Mouse (Mus musculus) megakaryocyte progenitor cell, adult 5-6 weeks (primary cell): Measurements from ENCODE around the gene Spef1. TPM values are rescaled to one million over a fixed set of nuclear protein-coding genes. Genes with fewer than 3 reads are reported as not detected.
A peak's percentile ranks its signal among the peaks of the same experiment; 100 is the strongest.

Experiments
- ATAC-seq: replicated peaks from 2 replicates; pipeline ENCODE4 v1.8.0; 2016; ENCODE audit warnings: mild to moderate bottlenecking, moderate TSS enrichment, inconsistent platforms; ENCODE audit not compliant: poor library complexity
- total RNA-seq, 2 experiments: library from RNA; stranded (forward) in 1 of 2; stranded (reverse) in 1 of 2; fragments of 157-497, 149-512 nt in 1 of 2; fragments of 200-1000 nt in 1 of 2; gene quantifications; 2 replicates each; pipeline versions ENCODE4 v1.2.3 to v1.2.4; 2015 to 2017

Gene Spef1
- total RNA-seq, 2 experiments from 2014 or later: 0.72 to 2.0 TPM

DNA sequence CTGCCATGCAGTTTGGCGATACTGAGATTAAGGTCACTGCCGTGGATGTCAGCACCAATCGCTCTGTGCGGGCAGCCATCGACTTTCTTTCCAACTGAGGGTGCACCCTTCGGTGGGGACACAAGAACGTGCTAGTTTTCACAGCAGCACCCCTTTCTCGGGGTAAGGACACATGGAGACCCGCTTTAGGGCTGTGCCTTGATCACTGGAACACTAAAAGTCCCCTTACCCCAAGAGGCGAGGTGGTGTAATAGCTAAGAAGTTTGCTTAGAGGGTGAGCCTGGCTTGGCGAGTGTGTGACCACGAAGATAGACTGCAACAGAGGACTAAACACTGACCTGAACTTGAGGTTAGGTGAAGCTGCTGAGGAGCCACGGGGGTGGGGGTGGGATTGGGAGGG lies 42.0 kb downstream of the Spef1 start:
- no peak for ATAC-seq

DNA sequence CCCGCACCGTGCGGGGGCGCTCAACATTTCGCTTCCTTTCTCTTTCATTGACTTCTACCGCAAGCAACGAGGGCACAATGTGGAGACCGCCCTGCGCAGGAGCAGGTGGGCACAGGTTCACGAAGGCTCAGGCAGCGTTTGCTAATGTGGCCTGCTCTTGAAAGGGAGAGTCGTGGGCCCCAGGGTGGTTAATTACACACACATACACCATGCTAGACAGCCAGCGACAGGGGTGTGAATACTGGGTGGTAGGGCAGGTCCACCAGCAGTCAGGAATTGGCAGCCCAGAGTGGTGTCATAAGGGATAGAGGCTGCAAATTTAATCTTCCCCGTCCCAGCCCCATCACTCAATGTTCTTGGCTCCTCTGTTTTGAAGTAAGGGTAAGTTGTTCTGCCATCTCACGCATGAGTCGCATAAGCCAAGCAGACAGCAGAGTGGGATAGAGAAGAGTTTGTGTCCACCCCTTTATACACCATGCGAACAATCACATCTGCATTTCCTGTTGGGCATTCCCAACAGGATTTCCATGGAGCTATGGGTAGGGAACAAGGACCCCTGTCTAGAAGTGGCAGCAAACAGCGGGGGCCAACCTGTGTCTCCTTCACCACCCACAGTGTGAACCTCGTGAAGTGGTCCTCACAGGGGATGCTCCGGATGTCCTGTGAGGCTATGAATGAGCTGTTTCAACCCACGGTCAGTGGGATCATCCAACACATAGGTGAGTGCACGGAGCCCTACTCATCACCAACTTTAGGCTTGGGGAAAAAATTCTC lies 43.9 kb downstream of the Spef1 start:
- no peak for ATAC-seq

DNA sequence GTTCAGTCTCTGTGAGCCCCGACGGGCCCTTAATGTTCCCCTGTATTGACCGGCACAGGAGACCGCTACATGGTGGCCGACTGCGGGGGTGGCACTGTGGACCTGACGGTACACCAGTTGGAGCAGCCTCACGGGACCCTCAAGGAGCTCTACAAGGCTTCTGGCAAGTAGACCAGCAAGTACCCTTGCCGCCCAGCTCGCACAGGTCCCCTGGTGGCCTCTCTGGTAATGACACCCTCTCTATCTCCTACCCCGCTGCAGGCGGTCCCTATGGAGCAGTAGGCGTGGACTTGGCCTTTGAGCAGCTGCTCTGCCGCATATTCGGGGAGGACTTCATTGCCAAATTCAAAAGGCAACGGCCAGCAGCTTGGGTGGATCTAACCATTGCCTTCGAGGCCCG lies 44.5 kb downstream of the Spef1 start:
- ATAC-seq: peak; percentile 93

DNA sequence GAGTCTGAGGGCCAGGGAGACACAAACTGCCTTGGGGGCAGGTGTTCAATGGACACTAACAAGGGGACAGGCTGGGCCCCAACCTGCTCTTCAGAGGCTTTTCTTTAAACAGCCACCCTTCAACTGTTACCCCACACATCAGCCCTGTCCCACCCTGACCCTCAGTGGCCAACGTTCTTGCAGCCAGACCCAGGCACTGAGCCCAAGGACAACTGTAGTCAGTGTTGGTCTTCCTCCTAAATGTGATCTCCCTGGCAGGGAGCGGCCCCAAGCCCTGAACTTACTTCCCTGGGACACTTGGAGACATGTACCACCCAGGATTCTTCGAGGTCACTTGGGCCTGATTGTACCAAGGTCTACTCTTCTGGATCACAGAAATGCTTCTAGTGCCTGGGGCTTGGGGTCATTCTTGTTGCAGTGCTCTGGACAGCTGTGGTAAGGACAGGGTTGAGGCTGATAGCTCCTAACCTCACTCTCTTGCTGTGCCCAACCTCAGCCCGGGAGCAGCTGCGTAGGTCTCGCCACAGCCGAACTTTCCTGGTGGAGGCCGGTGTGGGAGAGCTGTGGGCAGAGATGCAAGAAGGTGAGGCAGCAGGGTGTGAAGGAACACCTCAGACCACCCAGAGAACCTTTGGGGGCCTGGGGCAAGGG lies 45.6 kb downstream of the Spef1 start:
- no peak for ATAC-seq

DNA sequence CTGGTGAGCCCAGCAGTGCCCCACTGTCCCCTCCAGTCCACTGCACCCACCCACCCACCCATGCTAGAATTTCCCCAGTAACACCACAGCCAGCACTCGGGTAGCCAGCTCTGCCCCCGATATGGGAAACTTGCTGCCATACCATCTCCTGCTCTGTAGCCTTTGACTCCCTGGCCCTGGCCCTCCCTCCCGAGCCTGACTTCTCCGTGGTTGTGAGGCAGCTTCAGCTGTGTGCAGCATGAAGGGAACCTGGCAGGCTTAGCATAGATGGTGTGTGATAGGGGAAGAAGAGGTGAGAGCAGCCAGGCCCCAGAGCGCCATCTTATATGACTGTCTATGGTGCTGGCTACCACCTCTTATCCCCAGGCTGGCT lies 46.6 kb downstream of the Spef1 start:
- ATAC-seq: no peak

DNA sequence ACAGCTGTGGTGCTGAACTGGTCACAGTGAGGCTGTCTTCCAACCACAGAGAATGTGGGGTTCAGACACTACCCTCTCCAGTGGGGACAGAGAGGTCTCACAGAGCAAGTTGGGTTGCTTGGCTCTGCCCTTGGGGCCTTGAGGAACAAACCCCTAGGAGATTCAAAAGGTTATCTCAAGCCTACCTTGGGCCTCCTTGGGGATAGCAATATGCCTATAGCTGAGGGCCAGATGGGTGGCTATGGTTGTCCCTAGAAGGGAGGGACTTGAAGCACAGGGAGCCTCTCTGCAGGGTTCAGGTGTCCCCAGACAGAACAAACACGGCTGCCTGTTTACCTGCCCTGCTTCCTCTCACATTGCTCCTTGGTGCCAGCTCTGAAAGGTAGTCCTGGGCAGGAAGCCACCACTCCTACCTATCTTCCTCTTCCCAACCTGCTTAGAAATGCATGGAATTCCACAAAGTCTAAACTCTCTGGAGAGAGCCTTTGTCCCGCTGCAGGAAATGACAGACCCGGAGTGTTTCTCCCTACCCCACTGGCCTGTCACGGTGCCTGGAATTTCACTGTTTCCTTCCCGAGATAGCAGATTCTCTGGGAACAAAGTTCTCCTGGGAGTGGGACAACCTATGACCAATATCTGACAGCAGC lies 47.1 kb downstream of the Spef1 start:
- no peak for ATAC-seq

DNA sequence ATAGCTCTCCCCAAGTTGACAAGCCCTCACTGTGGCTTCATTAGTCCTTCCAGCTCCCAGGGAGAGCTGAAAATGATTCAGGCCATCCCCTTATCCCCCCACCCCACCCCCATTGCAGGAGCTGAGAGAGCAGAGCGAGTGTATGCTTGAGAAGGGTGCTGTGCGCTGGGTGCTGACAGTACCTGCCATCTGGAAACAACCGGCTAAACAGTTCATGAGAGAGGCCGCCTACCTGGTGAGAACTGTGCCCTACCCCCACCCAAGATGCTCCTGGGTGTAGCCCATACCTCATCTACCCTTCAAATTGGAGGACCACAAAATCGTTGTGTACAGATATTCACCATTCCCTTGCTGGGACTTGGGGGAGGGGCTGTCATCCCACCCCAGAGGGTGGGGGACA lies 47.8 kb downstream of the Spef1 start:
- no peak for ATAC-seq

DNA sequence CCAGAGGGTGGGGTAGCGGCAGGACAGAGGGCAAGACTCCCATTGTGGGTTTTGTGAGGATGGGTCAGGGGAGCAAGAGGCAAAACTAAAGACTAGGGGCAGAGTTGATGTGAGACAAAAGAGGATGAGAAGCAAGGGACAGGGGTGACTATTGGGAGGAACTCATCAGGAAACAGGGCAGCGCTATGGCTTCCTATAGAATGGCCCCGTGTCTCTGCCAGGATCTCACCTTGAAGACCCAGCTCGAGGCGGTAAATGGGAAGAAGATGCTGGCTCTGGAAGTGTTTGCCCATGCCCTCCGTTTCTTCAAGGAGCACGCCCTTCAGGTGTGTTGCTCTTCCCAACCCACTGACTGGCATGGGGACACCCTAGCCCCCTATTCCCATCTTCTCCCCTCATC lies 48.3 kb downstream of the Spef1 start:
- no peak for ATAC-seq

DNA sequence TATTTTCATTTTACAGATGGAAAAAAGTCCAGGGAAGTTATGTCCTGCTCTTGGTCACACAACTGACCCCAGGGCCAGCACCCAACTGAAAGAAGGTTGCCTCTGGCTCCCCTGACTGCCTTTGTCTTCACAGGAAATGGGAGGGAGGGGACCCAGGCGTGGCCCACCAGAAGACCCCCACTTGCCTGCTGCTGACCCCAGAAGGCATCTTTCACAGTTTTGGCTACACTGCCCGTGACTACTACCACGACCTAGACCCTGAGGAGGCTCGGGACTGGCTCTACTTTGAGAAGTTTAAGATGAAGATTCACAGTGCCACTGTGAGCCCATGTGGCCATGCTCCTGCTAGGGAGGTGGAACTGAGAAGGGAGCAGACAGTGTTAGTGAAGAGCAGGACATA lies 48.8 kb downstream of the Spef1 start:
- ATAC-seq: no peak

DNA sequence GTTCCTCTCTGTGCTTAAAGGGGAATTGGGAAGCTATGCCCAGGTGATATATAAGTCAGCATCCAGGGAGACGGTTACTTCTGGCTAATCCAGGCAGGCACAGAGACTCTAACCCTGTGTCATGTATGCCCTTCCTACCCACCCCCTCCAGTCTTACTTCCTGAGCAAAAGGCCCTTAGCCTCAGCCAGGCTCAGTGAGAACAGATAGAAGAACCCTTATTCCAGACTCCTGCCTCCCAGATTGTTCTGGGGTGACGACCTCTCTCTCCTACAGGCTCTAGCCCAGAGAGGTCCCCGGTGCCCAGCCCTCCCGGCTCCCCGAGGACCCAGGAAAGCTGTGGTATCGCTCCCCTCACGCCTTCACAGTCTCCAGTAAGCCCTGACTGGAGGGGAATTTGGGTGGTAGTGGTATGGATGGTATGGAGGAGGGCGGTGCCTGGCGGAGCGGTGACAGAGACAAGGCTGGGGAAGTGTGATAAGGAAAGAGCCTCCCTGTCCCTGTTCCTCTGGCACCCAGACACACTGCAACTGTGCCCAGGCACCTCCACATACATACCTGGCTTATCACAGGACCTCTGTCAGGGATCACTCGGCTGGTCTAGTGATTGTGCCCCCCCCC lies 51.5 kb downstream of the Spef1 start:
- ATAC-seq: peak; percentile 94

DNA sequence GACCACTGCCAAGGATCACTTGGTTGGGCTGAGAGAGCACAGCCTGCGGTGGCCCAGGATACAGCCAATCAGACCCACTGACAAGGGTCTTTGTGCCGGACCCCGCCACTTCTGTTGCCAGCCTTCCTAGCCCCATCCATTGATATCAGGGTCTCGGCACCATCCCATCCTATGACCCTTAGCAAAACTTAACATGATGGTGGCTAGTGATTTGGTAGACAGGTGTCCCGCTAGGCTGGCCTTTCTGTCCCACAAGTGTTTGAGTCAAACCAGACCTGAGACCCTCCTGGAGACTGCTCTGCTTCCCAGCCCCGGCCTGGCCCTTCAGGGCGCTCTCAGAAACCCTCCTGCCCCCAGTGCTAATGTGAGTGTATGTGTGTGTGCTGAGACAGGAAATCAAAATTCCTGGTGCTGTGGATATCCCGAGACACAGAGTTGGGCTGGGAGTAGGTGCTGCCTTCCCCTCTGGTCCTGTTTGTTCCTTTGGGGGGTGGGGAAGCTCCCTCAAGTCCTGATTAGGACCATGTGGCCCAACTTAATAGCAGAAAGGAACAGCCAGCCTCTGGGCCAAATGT lies 52.2 kb downstream of the Spef1 start:
- no peak for ATAC-seq

DNA sequence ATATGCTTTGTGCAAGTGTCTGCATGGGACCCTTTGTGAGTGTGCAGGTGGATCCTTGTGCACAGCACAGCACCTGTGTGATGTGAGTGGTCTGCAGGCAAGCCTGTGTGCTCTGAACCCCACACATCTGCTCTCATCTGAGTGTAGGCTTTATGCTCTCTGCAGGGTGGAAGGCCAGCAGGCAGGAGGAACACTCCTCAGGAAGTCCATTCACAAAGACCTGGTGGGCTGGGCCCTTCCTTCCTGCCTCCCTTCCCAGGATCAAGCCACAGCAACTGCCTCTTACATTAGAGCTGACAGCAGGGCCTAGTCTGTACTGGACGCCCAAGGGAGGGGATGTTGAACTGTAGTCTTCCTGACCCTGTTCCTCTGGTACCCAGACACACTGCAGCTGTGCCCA lies 52.7 kb downstream of the Spef1 start:
- ATAC-seq: no peak

DNA sequence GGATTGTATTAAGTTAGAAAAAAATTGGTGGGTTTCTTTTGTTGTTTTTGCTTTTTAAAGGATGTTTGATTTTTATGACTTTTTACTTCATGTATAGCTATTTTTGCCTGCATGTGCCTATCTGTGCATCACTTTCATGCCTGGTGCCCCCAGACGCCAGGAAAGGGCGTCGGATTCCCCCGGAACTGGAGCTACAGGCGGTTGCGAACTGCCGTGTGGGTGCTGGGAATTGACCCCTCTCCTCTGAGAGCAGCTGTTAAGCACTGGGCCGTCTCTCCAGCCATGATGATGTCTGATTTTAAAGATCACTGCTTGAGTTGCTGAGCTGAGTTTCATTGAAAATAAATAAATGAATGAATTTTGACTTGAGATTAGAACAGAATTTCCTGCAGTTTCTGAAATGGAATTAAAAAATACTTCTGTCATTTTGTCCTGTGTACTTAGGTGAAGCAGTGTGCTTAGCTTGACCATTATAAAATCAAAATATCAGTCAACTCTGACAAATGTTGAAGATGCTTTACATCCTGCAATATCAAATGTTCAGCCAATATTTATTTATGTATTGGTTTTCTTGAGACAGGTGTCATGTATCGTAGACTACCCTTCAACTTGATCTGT lies 54.0 kb downstream of the Spef1 start, which contains the start of gene Gm11037:
Gene Gm11037, plus strand, starts transcription at position 568 of the 618 bp plus-strand sequence.
- no peak for ATAC-seq

DNA sequence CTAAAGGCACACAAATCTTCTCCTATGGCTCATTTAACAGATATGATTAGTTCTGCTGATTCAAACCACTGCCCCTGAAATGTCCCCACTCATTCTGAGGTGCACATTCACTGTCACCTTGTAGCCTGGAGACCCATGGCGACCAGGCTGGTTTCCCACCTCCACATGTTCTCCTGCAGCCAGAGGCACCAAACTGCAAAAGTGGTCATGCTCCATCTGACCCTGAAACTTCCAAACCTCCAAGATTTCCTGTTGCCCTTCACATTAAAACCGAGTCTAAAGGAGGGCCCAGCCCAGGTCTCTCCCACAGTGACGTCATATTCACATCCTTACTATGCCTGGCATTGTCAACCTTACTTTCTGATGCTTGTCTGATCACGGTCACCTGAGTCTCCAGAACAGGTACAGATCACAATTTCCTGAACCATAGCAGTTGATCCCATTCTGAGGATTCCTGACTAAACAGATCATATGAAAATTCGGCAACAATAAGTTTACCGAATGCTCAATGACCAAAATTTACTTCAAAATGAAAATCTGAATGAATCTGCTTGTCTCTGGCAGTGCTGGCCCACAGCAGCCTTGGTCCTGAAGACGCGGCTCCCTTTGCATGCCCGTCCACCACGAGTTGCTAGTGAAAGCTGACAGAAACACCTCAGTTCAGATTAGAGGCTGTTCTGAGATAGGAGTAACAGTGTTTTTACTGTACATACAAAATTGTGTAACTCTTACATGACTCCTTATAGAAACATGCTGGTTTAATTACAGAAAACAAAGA lies 54.8 kb downstream of the Spef1 start:
- ATAC-seq: no peak

DNA sequence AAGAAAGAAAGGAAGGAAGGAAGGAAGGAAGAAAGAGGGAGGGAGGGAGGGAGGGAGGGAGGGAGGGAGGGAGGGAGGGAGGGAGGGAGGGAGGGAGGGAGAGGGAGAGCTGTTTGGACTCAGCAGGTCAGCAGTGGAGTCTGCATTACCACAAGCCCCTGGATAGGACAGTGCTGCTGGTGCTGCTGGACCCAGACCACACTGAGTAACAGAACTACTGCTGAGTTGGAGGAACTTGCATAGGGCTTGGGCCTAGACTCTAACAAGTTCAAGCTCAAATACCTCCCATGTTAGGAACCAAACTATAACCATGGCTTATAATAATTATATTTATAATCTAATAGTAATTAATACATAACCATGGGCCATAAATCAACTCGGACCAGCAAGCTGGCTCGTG lies 56.2 kb downstream of the Spef1 start:
- ATAC-seq: no peak

DNA sequence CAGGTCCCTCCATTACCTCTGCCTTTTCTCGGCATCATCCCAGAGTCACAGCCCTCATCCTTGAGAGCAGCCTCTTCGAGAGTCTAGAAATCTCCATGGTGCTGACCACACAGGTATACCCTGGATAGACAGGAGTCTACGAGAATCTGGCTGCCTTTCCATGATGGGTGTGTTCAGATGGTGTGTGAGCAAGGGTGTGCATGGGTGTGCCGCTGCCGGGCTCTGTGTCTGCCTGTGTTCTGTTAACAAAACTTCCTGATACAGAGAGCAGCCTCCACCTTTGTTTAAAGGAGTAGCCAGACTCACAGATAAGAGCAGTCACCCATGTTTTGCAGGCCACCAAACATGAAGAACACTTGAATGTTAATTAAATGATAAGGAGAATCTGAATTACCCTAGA lies 57.2 kb downstream of the Spef1 start:
- peak; percentile 77 for ATAC-seq

DNA sequence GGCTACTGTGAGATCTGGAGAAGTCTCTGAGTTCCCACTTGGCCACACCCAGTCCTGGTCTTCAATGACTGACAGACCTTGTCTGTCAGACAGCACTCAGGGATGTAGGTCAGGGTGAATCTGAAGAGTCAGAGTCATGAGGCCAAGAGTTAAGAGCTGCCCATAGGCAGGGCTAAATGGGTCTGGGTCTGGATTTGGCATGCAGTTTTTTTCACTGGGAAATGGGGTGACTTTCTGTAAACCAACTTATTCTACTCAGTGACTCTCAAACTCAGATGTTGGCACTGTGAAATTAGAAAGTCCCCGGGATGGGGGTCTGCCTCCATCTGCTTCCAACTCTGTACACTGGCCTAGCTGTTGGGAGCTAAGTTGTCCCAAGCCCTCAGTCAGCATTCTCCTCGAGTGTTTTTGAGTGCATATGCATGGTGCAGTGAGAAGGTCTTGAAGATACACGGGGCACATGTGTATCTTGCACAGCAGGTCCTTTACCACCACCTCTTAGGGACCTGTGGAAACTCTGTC lies 58.4 kb downstream of the Spef1 start:
- ATAC-seq: no peak

DNA sequence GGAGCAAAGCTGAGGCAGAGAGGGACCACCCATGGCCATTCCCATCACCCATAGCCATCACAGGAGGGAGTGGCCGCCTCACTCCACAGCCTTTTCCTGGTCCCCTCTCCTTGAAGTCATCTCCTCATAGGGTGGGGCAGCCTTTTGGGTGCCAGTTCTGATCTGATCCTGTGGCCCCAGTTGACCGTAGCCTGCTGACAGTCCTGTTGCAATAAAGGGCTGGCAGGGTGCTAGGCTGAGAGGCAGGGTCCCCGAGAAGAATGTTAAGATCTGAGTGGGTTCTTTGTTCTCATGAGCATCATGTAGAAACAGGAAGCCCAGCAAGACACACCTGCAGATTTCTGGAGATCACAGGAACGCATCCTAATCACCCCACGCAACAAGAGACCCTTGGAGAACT lies 58.9 kb downstream of the Spef1 start:
- no peak for ATAC-seq

DNA sequence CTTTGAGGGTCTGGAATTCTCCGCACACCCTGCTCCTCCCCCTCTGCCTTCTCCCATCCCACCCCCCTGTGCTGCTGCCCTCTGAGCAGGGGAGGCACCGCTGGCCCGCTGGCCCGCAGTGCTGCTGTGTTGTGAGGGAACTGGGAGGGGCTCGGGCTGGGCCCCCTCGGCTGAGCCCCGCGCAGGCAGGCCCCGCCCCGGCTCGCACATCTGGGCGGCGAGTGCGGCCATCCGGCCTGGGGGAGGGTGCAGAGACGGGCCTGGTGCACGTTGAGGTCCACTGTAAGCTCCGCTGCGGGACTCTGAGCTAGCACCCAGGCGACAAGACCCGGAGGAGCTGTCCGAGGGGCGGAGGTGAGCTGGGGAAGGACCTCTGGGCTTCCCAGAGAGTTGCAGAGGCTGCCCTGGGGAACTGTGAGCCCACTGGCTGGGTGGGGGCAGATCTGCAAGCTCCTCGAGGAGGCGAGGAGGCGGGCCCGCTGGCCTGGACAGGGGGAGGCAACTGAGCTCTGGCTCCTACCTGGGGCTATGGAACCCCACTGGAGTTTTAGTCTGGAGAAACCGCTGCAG lies 59.8 kb downstream of the Spef1 start, which contains the start of gene Hspa12b:
Gene Hspa12b, plus strand, starts transcription at position 120 of the 570 bp plus-strand sequence.
- peak; percentile 42 for ATAC-seq
